Mouse (Mus musculus): ENCODE measurements around the gene Trip6. TPM values are rescaled to one million over a fixed set of nuclear protein-coding genes. Genes with fewer than 3 reads are reported as not detected.
A peak's percentile ranks its signal among the peaks of the same experiment; 100 is the strongest.

The Trip6 gene
- polyA plus RNA-seq, 1 experiment = 15.5 TPM

DNA sequence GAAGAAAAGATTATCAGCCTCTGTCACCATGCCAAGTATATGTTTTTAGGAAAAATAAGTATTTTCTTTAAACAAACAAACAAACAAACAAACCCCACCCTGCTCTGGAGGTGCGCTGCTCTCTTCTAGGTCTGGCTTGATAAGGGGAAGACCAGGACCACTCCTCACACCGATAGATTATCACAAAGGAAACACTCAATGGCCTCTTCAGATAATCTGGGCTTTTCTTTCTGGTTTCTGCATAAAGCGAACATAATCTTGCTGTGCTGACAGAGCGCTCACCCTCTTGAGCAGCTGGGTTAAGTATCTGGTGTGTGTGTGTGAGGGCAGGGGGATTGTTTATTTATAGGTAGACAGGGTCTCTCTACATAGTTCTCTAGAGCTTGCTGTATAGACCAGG, 10.6 kb downstream of the Trip6 start:
- 58% methylated on average over 4 of the region's 4 CpGs for WGBS

DNA sequence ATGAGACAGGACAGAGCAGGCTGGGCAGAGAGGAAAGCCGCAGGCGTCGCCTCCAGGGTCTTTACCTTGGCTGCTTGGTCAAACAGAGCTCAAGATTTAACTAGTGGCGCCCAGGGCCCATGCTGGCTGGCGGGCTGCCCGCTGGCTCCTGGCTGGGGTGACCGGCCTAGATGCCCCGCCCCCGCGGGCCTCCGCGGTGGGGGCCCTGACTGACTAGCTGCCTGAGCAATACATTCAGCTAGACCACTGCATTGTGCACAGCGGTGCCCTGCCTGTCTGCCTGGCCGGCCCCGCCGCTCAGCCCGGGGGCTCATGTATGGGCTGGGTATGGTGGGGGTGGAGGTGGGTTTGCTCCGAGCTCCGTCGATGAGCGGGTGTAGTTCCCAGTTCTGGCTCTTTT, 13.0 kb downstream of the Trip6 start:
- H3K4me1 ChIP-seq (ENCODE audit: control insufficient read depth, insufficient read depth, low read length) = peaks cover under 1% of the 10 kb centered on the region
- TF ChIP-seq POLR2A (IDR thresholded peaks at IDR 0.05; ENCODE audit: borderline replicate concordance, control insufficient read depth, low read depth, low read length) (no peak), CTCF (IDR thresholded peaks at IDR 0.05; ENCODE audit: control insufficient read depth, insufficient read depth, low read length) (no peak)
- no peak overlapping the region for H3K27ac ChIP-seq (ENCODE audit: control insufficient read depth, insufficient read depth, low read depth, low read length, poor library complexity)
- no peak overlapping the region for H3K4me3 ChIP-seq (replicated peaks; ENCODE audit: control insufficient read depth, low read depth, low read length)
- 91% methylated on average over 21 of the region's 21 CpGs for WGBS

More for the DNA sequence above, 10.6 kb downstream of the Trip6 start:
- no peak overlapping the region for H3K4me3 ChIP-seq (replicated peaks; ENCODE audit: control insufficient read depth, low read depth, low read length)
- TF ChIP-seq POLR2A (IDR thresholded peaks at IDR 0.05; ENCODE audit: borderline replicate concordance, control insufficient read depth, low read depth, low read length) = no peak
- no peak for TF ChIP-seq CTCF (IDR thresholded peaks at IDR 0.05; ENCODE audit: control insufficient read depth, insufficient read depth, low read length)
- no peak overlapping the region for H3K27ac ChIP-seq (ENCODE audit: control insufficient read depth, insufficient read depth, low read depth, low read length, poor library complexity)
- peaks cover 2% of the 10 kb centered on the region for H3K4me1 ChIP-seq (ENCODE audit: control insufficient read depth, insufficient read depth, low read length)

DNA sequence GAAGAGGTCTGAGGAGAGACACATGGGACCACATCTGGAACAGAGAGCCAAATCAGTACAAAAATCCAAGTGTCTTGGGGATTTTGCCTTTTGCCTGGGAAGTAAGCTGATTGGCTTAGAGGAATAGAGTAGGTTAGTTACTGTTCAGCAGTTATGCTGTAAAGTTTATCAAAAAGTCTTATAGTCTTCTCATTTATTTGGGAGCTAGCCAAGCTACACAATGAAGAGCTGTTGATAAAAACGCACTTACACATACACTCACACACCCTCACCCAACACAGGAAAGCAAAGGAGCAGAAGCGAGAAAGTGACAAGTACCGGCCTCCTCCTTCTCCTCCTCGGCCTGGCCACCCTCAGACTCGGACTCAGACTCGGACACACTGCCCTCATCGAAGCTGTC, 15.0 kb downstream of the Trip6 start:
- Histone ChIP-seq H3K4me1 (ENCODE audit: control insufficient read depth, insufficient read depth, low read length) (no peaks in the 10 kb centered on the region), H3K27ac (ENCODE audit: control insufficient read depth, insufficient read depth, low read depth, low read length, poor library complexity) (no peak overlapping the region), H3K4me3 (replicated peaks; ENCODE audit: control insufficient read depth, low read depth, low read length) (no peak overlapping the region)
- TF ChIP-seq CTCF (IDR thresholded peaks at IDR 0.05; ENCODE audit: control insufficient read depth, insufficient read depth, low read length) = no peak
- TF ChIP-seq POLR2A (IDR thresholded peaks at IDR 0.05; ENCODE audit: borderline replicate concordance, control insufficient read depth, low read depth, low read length) = no peak
- WGBS = 81% methylated on average over 7 of the region's 7 CpGs

DNA sequence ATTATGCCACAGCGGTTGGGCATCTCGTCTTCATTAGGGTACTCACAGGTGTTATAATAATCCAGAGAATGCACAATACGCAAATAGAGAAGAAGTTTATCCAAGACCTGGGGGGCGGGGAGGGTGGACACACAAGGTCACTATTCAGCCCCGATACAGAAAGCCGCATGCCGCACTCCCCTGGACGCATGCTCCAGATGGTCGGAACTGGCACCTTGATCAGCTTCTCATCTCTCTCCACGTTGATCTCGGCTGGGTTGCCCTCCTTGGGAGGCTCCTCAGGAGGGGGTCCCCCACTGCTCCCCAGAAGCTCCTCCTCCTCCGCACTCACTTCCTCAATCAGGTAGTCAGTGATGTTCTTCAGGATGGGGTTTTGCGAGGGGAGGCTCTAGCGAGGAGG, 17.1 kb downstream of the Trip6 start:
- no peak for TF ChIP-seq CTCF (IDR thresholded peaks at IDR 0.05; ENCODE audit: control insufficient read depth, insufficient read depth, low read length)
- no peak for TF ChIP-seq POLR2A (IDR thresholded peaks at IDR 0.05; ENCODE audit: borderline replicate concordance, control insufficient read depth, low read depth, low read length)
- H3K4me3 ChIP-seq (replicated peaks; ENCODE audit: control insufficient read depth, low read depth, low read length) = no peak overlapping the region
- 89% methylated on average over 14 of the region's 14 CpGs for WGBS
- no peak overlapping the region for H3K27ac ChIP-seq (ENCODE audit: control insufficient read depth, insufficient read depth, low read depth, low read length, poor library complexity)
- H3K4me1 ChIP-seq (ENCODE audit: control insufficient read depth, insufficient read depth, low read length) = no peaks in the 10 kb centered on the region

DNA sequence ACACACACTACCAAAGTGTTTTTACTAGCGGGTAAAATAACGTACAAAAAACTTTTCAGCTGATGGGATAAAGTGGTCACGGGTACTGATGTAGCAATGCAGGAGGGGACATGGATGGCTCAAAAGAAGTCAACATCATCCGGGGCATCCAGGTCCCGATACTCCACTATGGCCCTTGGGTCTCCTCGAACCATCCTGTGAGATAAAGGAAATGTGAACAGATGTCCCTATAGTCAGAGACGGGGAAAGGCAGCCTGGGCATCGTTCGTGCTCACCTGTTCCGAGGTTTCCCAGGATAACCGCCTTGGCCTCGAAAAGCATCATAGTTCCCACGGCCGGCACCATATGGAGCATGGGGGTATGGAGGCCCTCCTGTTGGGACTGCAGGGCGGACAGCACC, 18.5 kb downstream of the Trip6 start:
- 93% methylated on average over 15 of the region's 15 CpGs for WGBS
- Histone ChIP-seq H3K4me1 (ENCODE audit: control insufficient read depth, insufficient read depth, low read length) (no peaks in the 10 kb centered on the region), H3K27ac (ENCODE audit: control insufficient read depth, insufficient read depth, low read depth, low read length, poor library complexity) (no peak overlapping the region), H3K4me3 (replicated peaks; ENCODE audit: control insufficient read depth, low read depth, low read length) (no peak overlapping the region)
- TF ChIP-seq POLR2A (IDR thresholded peaks at IDR 0.05; ENCODE audit: borderline replicate concordance, control insufficient read depth, low read depth, low read length) = no peak

DNA sequence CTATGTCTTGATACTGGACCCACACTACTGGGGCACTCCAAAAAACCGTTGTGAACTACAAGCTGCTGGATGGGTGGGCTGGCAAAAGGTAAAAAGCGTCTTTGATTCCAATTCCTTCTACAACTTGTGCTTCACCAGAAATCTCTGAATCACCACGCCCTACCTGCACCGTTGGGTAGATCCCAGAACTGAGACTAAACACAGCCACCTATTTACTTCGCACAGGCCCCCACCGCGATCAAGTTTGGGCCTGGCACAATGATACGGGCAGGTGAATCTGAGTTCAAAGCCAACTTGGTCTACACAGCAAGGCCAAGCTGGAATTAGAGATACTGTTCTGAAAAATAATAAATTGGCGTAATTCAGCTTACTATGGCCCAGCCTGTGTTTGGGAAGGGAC, 18.9 kb downstream of the Trip6 start:
- H3K4me1 ChIP-seq (ENCODE audit: control insufficient read depth, insufficient read depth, low read length) = no peaks in the 10 kb centered on the region
- H3K4me3 ChIP-seq (replicated peaks; ENCODE audit: control insufficient read depth, low read depth, low read length) = no peak overlapping the region

DNA sequence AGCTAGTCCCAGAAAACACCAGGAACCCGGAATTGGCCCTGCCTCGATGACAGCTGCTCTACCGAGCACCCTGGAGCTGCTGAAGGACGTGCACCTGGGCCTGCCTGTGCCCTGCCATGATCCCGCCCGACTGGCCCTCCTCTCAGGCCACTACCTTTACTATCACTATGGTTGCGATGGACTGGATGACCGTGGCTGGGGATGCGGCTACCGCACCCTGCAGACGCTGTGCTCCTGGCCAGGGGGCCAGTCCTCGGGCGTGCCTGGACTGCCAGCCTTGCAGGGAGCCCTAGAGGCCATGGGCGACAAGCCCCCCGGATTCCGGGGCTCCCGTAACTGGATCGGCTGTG, 19.5 kb downstream of the Trip6 start:
- Histone ChIP-seq H3K27ac (ENCODE audit: control insufficient read depth, insufficient read depth, low read depth, low read length, poor library complexity) (peak overlapping the region; percentile 51), H3K4me3 (replicated peaks; ENCODE audit: control insufficient read depth, low read depth, low read length) (peak overlapping the region; percentile 66), H3K4me1 (ENCODE audit: control insufficient read depth, insufficient read depth, low read length) (no peaks in the 10 kb centered on the region)
- TF ChIP-seq POLR2A (IDR thresholded peaks at IDR 0.05; ENCODE audit: borderline replicate concordance, control insufficient read depth, low read depth, low read length) (no peak), CTCF (IDR thresholded peaks at IDR 0.05; ENCODE audit: control insufficient read depth, insufficient read depth, low read length) (no peak)
- WGBS = 20% methylated on average over 18 of the region's 18 CpGs

More for the DNA sequence above, 18.9 kb downstream of the Trip6 start:
- WGBS = 84% methylated on average over 9 of the region's 9 CpGs
- TF ChIP-seq CTCF (IDR thresholded peaks at IDR 0.05; ENCODE audit: control insufficient read depth, insufficient read depth, low read length) (no peak), POLR2A (IDR thresholded peaks at IDR 0.05; ENCODE audit: borderline replicate concordance, control insufficient read depth, low read depth, low read length) (no peak)
- no peak overlapping the region; the same call in 1 of the 2 replicates for H3K27ac ChIP-seq (ENCODE audit: control insufficient read depth, insufficient read depth, low read depth, low read length, poor library complexity)

DNA sequence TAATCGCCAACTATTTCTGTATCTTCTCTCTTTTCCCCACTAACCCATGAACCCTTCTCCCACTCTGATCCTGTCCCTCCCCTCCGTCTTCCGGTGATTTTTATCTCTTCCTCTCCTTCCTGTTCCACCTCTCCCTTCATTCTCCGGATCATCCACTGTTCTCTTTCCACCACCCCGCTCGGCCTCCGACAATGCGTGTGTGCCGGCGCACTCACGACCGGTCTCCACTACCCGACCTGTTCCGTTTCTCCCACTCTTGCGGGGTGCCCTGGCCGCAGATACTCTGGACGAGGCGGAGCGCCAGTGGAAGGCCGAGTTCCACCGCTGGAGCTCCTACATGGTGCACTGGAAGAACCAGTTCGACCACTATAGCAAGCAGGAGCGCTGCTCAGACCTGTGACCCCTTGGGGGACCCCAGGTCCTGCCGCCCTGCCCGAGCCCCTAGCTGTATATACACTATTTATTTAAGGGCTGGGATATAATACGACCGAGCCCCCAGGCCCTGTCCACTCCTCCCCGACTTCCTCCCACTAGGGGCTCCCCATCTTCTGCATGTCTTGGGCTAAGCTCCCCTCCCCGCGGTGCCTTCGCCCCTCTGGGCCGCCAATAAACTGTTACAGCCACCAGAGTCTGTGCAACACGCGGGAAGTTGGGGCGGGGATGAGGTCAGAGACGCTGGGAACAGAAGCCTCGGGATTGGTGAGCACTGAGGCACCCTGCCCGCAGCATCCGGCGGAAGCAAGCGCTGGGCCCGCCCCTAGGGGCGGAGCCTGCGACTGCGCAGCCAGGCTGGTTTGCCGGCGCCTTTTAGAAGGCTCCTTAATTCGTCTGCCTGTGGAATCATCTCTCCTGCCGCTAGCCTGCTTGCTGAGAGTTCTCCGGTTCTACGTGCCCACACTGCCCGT, 20.1 kb downstream of the Trip6 start, which contains the start of gene Ufsp1:
Ufsp1 (plus strand) TSS at position 791 of the 905 bp plus-strand sequence.
- Histone ChIP-seq H3K4me3 (replicated peaks; ENCODE audit: control insufficient read depth, low read depth, low read length) (peak within 1 kb of the TSS; percentile 66), H3K4me1 (ENCODE audit: control insufficient read depth, insufficient read depth, low read length) (no peaks in the 10 kb centered on the region), H3K27ac (ENCODE audit: control insufficient read depth, insufficient read depth, low read depth, low read length, poor library complexity) (peak within 1 kb of the TSS; percentile 80)
- peak; percentile 86; the same call in 1 of the 2 replicates for TF ChIP-seq POLR2A (IDR thresholded peaks at IDR 0.05; ENCODE audit: borderline replicate concordance, control insufficient read depth, low read depth, low read length)
- TF ChIP-seq CTCF (IDR thresholded peaks at IDR 0.05; ENCODE audit: control insufficient read depth, insufficient read depth, low read length) = no peak
- under 1% methylated on average over 52 of the region's 52 CpGs for WGBS

Measured in bone marrow, adult 2 months (tissue).